Mouse (Mus musculus) embryonic facial prominence, embryonic 15.5 days (tissue): Measurements from ENCODE around the gene Alox15. TPM values are rescaled to one million over a fixed set of nuclear protein-coding genes. Genes with fewer than 3 reads are reported as not detected.

Source experiments
- ATAC-seq: fragments of 200-750 bp; cut with Nextera tagmentation; 2 replicates; pipeline ENCODE4 v1.8.0; 2017; ENCODE audit warnings: low read depth, moderate TSS enrichment; ENCODE audit not compliant: insufficient number of reproducible peaks, low FRiP score, low TSS enrichment
- H3K27ac ChIP-seq: fragments of 300-500 bp; sonication (generic); replicated peaks from 2 replicates; pipeline ENCODE4 v1.5.1; 2015; ENCODE audit warnings: mild to moderate bottlenecking, inconsistent platforms
- H3K27me3 ChIP-seq: fragments of 300-500 bp; sonication (generic); 2 replicates; pipeline ENCODE4 v1.6.1; 2015; ENCODE audit warnings: inconsistent platforms
- H3K36me3 ChIP-seq: fragments of 300-500 bp; sonication (generic); 2 replicates; pipeline ENCODE4 v1.6.1; 2015; ENCODE audit warnings: mild to moderate bottlenecking, inconsistent platforms
- H3K4me1 ChIP-seq: fragments of 300-500 bp; sonication (generic); 2 replicates; pipeline ENCODE4 v1.6.1; 2015; ENCODE audit warnings: inconsistent platforms
- H3K4me2 ChIP-seq: fragments of 300-500 bp; sonication (generic); replicated peaks from 2 replicates; pipeline ENCODE4 v1.6.1; 2015; ENCODE audit warnings: mild to moderate bottlenecking, inconsistent platforms
- H3K4me3 ChIP-seq: fragments of 300-500 bp; sonication (generic); replicated peaks from 2 replicates; pipeline ENCODE4 v1.5.1; 2015; ENCODE audit warnings: mild to moderate bottlenecking, inconsistent platforms
- H3K9ac ChIP-seq: fragments of 300-500 bp; sonication (generic); 2 replicates; pipeline ENCODE4 v1.6.1; 2015; ENCODE audit warnings: inconsistent platforms
- H3K9me3 ChIP-seq: fragments of 300-500 bp; sonication (generic); replicated peaks from 2 replicates; pipeline ENCODE4 v1.6.1; 2016; ENCODE audit warnings: inconsistent platforms
- WGBS: fragments of 180-500 bp; shearing (Covaris S2); methylation state at CpG from one replicate; pipeline ENCODE4 v1.1.7; 2015; 5-methylcytosine and 5-hydroxymethylcytosine counted together
- polyA plus RNA-seq: library from polyadenylated mRNA; unstranded; fragments of >200 nt; fragmentation: Nextera tagmentation; extraction: Ambion mirVana; gene quantifications from 2 replicates; pipeline ENCODE4 v1.2.1, GENCODE M21; 2015

The Alox15 gene
- polyA plus RNA-seq, 1 experiment from 2014 or later, result 2.6 TPM

DNA sequence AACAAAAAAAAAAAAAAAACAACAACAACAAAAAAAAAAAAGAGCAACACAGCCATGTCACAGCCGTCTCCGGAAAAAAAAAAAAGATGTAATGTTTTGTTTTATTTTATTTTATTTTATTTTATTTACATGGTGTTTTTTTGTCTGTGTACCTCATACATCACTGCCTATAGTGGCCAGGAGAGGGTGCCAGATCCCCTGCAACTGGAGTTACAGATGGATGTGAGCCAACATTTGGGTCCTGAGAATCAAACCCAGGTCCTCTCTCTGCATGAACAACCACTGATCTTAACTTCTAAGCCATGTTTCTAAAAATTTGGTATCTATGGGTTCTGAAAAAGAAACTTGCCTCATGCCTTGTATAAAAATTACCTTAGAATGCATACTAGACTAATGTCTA is 43.5 kb downstream of the Alox15 start:
- Histone ChIP-seq H3K4me3 (no peak overlapping the region), H3K4me2 (no peak overlapping the region), H3K27ac (no peak overlapping the region), H3K27me3 (no peaks in the 10 kb centered on the region), H3K9ac (no peak overlapping the region), H3K4me1 (no peaks in the 10 kb centered on the region), H3K9me3 (no peaks in the 10 kb centered on the region), H3K36me3 (no peaks in the 10 kb centered on the region)
- 86% methylated on average over 2 of the region's 2 CpGs for WGBS
- ATAC-seq, result no peak

DNA sequence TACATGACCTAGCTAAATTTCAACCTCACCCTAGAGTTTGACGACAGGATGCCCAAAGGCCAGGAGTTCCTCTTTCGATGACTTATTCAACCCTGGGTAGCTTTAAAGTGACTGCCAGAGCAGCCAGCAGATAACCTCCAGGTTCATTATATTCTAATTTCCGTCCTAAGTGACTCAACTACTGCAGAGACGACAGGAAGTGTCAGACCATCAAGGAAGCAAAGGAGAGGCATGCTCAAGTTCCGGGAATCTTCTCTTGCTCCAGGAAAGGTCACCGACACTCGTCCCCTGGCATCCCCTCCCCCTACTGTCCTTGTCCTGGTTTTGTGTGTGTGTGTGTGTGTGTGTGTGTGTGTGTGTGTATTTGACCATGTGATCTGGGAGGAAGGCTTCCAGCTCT is 45.7 kb downstream of the Alox15 start:
- Histone ChIP-seq H3K36me3 (no peaks in the 10 kb centered on the region), H3K27me3 (no peaks in the 10 kb centered on the region), H3K27ac (no peak overlapping the region), H3K9me3 (no peaks in the 10 kb centered on the region), H3K9ac (no peak overlapping the region), H3K4me1 (no peaks in the 10 kb centered on the region), H3K4me2 (no peak overlapping the region), H3K4me3 (no peak overlapping the region)
- ATAC-seq, result no peak
- 35% methylated on average over 7 of the region's 7 CpGs for WGBS

DNA sequence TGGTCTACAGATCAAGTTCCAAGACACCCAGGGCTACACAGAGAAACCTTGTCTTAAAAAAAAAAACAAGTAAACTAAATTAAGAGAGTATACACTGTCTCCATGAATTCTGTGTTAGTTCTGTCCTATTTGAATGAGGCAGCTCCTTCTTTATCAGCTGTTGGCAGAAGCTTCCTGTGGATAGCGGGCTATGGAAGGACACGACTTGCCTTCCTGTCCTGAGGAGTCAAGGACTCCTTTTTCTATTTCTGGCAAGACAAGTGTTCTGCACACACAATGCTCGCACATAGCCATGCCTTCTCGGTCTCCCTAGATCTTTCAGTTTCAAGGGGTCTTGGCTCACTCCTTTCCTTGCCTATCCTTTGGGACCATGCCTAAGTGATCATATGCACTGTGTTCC is 49.5 kb downstream of the Alox15 start:
- H3K27ac ChIP-seq, result no peak overlapping the region
- H3K9me3 ChIP-seq, result no peaks in the 10 kb centered on the region
- H3K27me3 ChIP-seq, result no peaks in the 10 kb centered on the region
- no peaks in the 10 kb centered on the region for H3K36me3 ChIP-seq
- H3K4me1 ChIP-seq, result no peaks in the 10 kb centered on the region
- WGBS, result 78% methylated on average over 4 of the region's 4 CpGs
- ATAC-seq, result no peak
- H3K4me2 ChIP-seq, result no peak overlapping the region
- H3K4me3 ChIP-seq, result no peak overlapping the region
- no peak overlapping the region for H3K9ac ChIP-seq

DNA sequence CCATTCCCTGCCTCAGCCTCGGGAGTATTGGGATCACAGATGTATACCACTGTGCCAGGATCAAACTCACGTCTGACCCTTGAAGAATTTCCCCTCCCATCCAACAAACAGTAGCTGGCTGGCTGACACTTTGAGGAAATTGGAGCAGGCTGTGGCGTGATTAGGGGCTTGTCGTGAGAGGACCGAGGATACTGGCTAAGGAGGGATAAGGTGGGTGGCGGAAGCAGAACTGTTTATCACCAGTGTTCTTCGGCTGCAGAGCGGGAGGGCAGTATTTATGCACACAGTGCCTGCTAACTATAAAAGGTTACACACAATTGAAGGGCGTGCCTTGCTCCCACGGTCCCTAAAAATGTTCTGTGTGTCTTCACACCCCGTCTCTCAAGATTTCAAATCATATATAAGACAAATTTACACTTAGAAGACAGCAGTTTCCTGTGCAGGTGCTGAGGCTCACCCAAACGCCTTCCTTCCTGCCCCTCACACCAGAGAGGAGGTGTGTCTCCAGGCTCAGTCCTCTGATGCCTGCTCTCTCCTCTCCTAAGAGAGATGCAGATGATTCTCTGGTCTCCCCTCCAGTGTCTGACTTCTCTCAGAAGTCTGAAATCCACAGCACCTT is 53.9 kb downstream of the Alox15 start:
- Histone ChIP-seq H3K27ac (no peak overlapping the region), H3K4me3 (no peak overlapping the region), H3K36me3 (no peaks in the 10 kb centered on the region), H3K4me1 (no peaks in the 10 kb centered on the region), H3K9ac (no peak overlapping the region), H3K9me3 (no peaks in the 10 kb centered on the region), H3K4me2 (no peak overlapping the region), H3K27me3 (no peaks in the 10 kb centered on the region)
- 46% methylated on average over 12 of the region's 12 CpGs for WGBS
- ATAC-seq, result no peak

DNA sequence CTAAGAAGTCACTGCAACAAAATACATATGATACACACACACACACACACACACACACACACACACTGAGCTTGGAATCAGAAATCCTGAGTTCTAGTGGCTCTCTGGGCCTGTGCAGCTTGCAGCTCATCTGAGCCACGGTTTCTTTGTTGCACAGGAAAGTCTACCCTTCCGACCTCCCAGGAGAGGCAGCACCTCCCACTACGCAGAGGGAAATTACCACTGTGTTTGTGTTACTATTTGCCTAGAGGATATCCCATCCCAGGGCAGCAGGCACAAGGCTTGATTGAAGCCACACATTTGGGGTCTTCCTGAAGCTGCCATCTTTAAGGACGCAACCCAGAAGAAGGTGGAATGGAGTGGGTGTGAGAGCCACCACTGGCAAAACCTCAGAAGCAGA is 54.4 kb downstream of the Alox15 start:
- no peak for ATAC-seq
- Histone ChIP-seq H3K27me3 (no peaks in the 10 kb centered on the region), H3K9ac (no peak overlapping the region), H3K4me3 (no peak overlapping the region), H3K36me3 (no peaks in the 10 kb centered on the region), H3K4me2 (no peak overlapping the region), H3K4me1 (no peaks in the 10 kb centered on the region), H3K27ac (no peak overlapping the region), H3K9me3 (no peaks in the 10 kb centered on the region)
- WGBS, result 26% methylated on average over 4 of the region's 4 CpGs

Other genes starting within 250 kb of the Alox15 start
- gene Mgl2, start 221.7 kb downstream of the Alox15 start, polyA plus RNA-seq, result 0.42 and 2.1 TPM in 2 replicates
- gene Clec10a, start 195.8 kb downstream of the Alox15 start, polyA plus RNA-seq, result 1.5 and 2.6 TPM in 2 replicates
- 6.9 and 11.2 TPM in 2 replicates for gene Slc16a11, start 139.3 kb downstream of the Alox15 start, polyA plus RNA-seq
- 10.3 and 13.2 TPM in 2 replicates for gene Slc16a13, start 131.0 kb downstream of the Alox15 start, polyA plus RNA-seq
- gene Bcl6b, start 122.2 kb downstream of the Alox15 start, polyA plus RNA-seq, result 11.9 and 12.4 TPM in 2 replicates
- 157 and 177 TPM in 2 replicates for gene 0610010K14Rik, start 114.1 kb downstream of the Alox15 start, polyA plus RNA-seq
- 9.5 and 12.0 TPM in 2 replicates for gene Gm21988, start 112.2 kb downstream of the Alox15 start, polyA plus RNA-seq
- gene Rnasek, start 112.2 kb downstream of the Alox15 start, polyA plus RNA-seq, result 231 and 240 TPM in 2 replicates
- 15.4 and 17.6 TPM in 2 replicates for gene Alox12, start 96.7 kb downstream of the Alox15 start, polyA plus RNA-seq
- 5.9 and 6.9 TPM in 2 replicates for gene Alox12e, start 29.4 kb downstream of the Alox15 start, polyA plus RNA-seq
- 33.6 and 35.0 TPM in 2 replicates for gene Pelp1, start 58.0 kb upstream of the Alox15 start, polyA plus RNA-seq
- gene Arrb2, start 80.6 kb upstream of the Alox15 start, polyA plus RNA-seq, result 26.1 and 28.8 TPM in 2 replicates
- 37.0 and 42.9 TPM in 2 replicates for gene Med11, start 99.9 kb upstream of the Alox15 start, polyA plus RNA-seq
- 0.63 and 0.71 TPM in 2 replicates for gene Zmynd15, start 107.4 kb upstream of the Alox15 start, polyA plus RNA-seq
- 4.1 and 4.5 TPM in 2 replicates for gene Cxcl16, start 108.0 kb upstream of the Alox15 start, polyA plus RNA-seq
- gene Tm4sf5, start 153.2 kb upstream of the Alox15 start, polyA plus RNA-seq, result 1.1 TPM in 1 of 2 replicates, not detected in the other
- gene Vmo1, start 162.6 kb upstream of the Alox15 start, polyA plus RNA-seq, result 0.35 and 0.60 TPM in 2 replicates
- 0.44 and 0.59 TPM in 2 replicates for gene Gltpd2, start 167.2 kb upstream of the Alox15 start, polyA plus RNA-seq
- 727 and 733 TPM in 2 replicates for gene Psmb6, start 173.3 kb upstream of the Alox15 start, polyA plus RNA-seq
- 1.1 and 3.3 TPM in 2 replicates for gene Gm40193, start 180.9 kb upstream of the Alox15 start, polyA plus RNA-seq
- 10.3 and 13.2 TPM in 2 replicates for gene Pld2, start 188.0 kb upstream of the Alox15 start, polyA plus RNA-seq
- gene Mink1, start 210.8 kb upstream of the Alox15 start, polyA plus RNA-seq, result 16.7 and 20.3 TPM in 2 replicates